Mouse (Mus musculus) ovary, postnatal 36 days (tissue): ENCODE measurements around the gene Rln3.
"Not testable (repeated sequence)": the region's sequence is repeated elsewhere in the genome, so short reads cannot be mapped to it uniquely, and the experiment has no call there.

Experiments used
- DNase-seq: peaks from one replicate; pipeline ENCODE4 v3.0.0; 2022; ENCODE audit warnings: low spot score, mixed read lengths

Rln3 gene

GRCm38 (mm10) chr8:84021096-84021495, 23.7 kb downstream of the Rln3 start, which contains the start of gene Palm3:
TSS of gene Palm3 (plus strand) at chr8:84021471.
- no peak for DNase-seq

GRCm38 (mm10) chr8:84019738-84020137, 25.1 kb downstream of the Rln3 start:
- DNase-seq, result no peak

GRCm38 (mm10) chr8:84015833-84016232, 29.0 kb downstream of the Rln3 start:
- no peak for DNase-seq

- no peak for DNase-seq
Measured at GRCm38 (mm10) chr8:84012499-84013165, 32.2 kb downstream of the Rln3 start.

GRCm38 (mm10) chr8:84011705-84012498, 32.9 kb downstream of the Rln3 start, which contains the start of gene 2210011C24Rik:
TSS of gene 2210011C24Rik (minus strand) at chr8:84012171.
- no peak for DNase-seq

- peak; percentile 82 for DNase-seq
Measured at GRCm38 (mm10) chr8:84010625-84011611, 33.9 kb downstream of the Rln3 start.

GRCm38 (mm10) chr8:84009876-84010275, 34.9 kb downstream of the Rln3 start:
- peak; percentile 84 for DNase-seq

GRCm38 (mm10) chr8:84008362-84008761, 36.4 kb downstream of the Rln3 start:
- DNase-seq, result no peak

GRCm38 (mm10) chr8:84005502-84005901, 39.3 kb downstream of the Rln3 start:
- not testable (repeated sequence) for DNase-seq

- peak; percentile 93 for DNase-seq
Measured at GRCm38 (mm10) chr8:84004533-84005201, 40.1 kb downstream of the Rln3 start.

- no peak for DNase-seq
Measured at GRCm38 (mm10) chr8:84003612-84004246, 41.1 kb downstream of the Rln3 start.

- DNase-seq, result no peak
Measured at GRCm38 (mm10) chr8:84002957-84003611, 41.7 kb downstream of the Rln3 start.

- no peak for DNase-seq
Measured at GRCm38 (mm10) chr8:84001281-84002000, 43.4 kb downstream of the Rln3 start, which contains the start of gene 1700067K01Rik. TSS of gene 1700067K01Rik (plus strand) at chr8:84001502.

- DNase-seq, result no peak
Measured at GRCm38 (mm10) chr8:83999825-84000224, 45.0 kb downstream of the Rln3 start.

- no peak for DNase-seq
Measured at GRCm38 (mm10) chr8:83999057-83999705, 45.6 kb downstream of the Rln3 start.

GRCm38 (mm10) chr8:83998231-83999056, 46.4 kb downstream of the Rln3 start:
- DNase-seq, result peak; percentile 65

GRCm38 (mm10) chr8:83997511-83998141, 47.2 kb downstream of the Rln3 start, which contains the start of gene Samd1:
TSS of gene Samd1 (plus strand) at chr8:83997672.
- peak; percentile 64 for DNase-seq
